Mouse (Mus musculus) heart, adult 18-20 months (tissue): ENCODE measurements around the gene Olfr220. TPM values are rescaled to one million over a fixed set of nuclear protein-coding genes. Genes with fewer than 3 reads are reported as not detected.

Source experiments
- DNase-seq, 2 experiments: peaks; one replicate each; pipeline ENCODE4 v3.0.0; 2021 to 2022; ENCODE audit warnings: mixed read lengths in 1 of 2
- long read RNA-seq, 2 experiments: library from polyadenylated mRNA; stranded (forward); transcript quantifications; one replicate each; pipeline ENCODE4 v2.0.0; 2021
- total RNA-seq, 2 experiments: library from RNA; stranded (reverse); gene quantifications; 2 replicates each; pipeline ENCODE4 v1.2.3; 2021

The Olfr220 gene
- not detected for total RNA-seq
- long read RNA-seq, experiment 1, result 0 reads
- long read RNA-seq, experiment 2, result 0 reads

DNA sequence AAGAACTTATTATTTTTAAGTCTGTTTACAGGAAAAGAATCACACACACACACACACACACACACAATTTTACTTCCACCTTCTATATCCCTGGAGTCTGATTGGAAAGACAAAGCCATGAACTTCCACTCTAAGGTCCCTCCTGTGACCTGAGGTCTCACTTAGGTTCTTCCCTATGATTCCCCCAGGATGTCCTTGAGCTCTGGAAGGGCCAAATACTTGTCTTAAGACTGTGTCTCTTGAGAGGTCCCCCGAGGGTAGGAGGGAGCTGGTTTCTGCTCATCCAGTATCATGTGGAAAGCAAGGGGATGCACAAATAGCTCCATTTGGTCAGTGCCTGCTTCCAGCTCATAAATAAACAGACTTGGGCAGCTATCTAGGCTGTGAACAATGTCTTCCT lies at the start of gene Olfr220:
Olfr220 (plus strand) TSS at position 301 of the 400 bp plus-strand sequence.
- DNase-seq, result no peak

DNA sequence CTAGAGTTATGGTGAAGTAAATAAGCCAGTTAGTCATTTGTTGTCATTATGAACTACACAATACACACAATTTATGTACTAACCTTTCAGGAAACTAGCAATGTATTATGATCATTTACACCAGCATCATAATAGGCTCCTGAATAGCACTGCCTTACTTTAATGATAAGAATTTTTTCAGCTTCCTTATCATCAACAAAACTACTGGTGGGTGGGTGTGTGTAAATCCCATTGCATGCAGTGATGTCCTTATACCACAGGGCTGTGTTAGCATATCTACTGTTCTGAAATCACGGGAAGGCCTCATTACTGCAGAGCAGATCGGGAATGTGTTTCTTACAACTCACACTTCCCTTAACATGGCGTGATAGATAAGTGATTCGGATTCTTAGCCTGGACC lies 18.9 kb upstream of the Olfr220 start:
- no peak for DNase-seq

DNA sequence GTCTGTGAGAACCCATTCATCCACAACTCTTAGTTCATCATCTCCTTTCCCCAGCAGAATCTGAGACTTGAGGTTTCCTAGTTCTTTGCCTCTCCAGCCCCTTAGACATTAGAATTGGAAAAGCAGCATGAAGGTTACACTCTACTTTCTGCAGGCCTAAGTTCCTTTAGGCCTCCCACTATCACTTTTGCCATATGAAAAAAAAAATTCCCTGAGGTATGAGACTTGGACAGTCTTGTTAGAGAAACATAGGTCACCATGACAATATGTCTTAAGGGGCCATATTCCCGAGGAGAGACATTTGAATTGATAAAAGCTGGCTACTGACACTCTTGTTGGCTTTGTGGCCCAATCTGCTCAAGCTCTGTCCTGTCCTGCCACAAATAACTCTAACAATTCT lies 18.1 kb upstream of the Olfr220 start, which contains the start of gene Olfr414:
Olfr414 (plus strand) TSS at position 301 of the 400 bp plus-strand sequence.
- DNase-seq, result no peak

DNA sequence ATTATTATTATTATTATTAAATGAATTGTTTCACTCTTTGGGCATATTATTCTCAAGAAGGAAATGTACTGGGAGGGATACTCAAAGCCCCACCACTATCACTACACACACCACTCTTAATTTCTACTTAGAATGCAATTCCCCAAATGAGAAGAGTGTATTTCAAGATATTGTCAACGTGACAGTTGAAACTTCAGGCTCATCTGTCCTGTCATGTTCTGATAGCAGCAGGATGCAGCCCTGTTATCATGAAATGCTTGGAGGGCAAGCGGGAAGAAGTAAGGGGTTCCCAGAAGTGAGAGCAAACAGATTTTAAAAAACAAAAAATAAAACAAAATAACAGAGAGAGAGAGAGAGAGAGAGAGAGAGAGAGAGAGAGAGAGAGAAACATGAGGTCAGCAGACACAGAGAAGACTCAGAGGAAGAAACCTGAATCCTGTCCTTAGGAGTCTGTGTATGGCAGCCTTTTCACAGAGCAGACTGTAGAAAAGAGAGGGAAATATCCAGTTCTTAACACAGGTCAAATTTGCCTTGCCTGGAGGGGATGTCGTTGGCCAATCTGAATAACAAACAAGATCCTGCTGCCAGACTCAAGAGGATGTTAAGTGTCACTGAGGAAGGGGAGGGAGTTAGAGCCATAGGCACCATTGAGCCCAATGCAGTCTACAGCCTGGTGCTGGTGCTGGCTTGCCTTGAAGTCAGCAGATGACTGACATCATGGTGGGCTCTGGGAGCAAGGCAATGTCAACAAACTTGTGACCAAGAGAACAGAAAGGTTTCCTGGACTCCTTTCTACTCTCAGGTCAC lies 15.5 kb upstream of the Olfr220 start:
- DNase-seq, result no peak

GRCm38 (mm10) chr1:174427402-174427801 lies 14.5 kb upstream of the Olfr220 start:
- no peak for DNase-seq

DNA sequence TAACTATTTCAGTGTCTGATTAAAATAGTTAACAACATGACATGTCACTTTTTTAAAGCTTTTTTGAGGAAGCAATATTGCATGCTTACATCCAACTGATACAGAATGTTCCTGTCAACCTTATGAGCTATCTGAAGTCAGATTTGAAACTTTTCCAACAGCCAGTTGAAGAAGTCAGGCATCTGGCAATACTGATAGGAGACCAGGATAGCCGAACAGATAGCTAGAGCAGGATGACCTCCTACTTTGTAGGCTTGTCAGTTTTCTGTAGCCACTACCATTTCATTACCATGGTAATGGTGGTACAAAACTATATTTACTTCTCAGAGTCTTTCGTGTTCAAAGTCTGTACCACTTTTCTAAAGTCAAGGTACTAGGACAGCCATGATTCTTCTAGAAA lies 13.5 kb upstream of the Olfr220 start:
- DNase-seq, result no peak

DNA sequence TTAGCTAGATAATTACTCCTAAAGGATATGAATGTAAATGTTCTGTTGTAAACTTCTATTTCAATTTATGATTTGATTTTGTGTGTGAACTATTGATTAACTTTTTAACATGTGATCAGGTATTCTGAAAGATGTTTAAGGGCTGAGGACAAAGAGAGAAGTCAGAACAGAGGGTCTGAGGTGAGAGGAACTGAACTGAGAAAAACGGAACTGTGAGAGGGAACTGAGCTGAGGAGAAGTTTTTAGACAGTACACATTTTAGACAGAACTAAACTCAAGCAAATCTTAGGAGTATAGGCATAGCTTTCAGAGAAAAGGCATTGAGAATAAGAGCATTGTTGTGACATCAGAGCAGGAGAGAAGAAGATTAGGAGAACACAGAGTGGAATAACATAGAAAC lies 7.8 kb upstream of the Olfr220 start:
- no peak for DNase-seq

- DNase-seq, result no peak
These were observed 13.2 kb downstream of the Olfr220 start for GRCm38 (mm10) chr1:174455100-174455499.

DNA sequence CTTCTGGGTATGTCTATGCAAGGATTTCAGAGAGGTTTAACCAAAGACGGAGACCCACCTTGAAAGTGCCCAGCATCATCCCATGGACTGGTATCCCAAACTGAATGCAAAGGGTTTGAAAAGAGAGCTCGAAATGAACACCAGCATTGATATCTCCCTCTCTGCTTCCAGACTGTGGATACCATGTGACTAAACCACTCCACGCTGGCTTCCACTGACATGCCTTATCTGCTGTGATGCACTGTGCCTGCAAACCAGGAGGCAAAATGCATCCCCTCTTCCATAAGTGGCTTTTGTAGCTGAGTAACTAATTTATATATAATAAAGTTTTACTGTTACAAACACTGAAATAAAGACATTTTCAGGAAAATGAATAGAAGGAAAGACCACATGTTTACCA lies 23.5 kb downstream of the Olfr220 start:
- DNase-seq, result no peak

GRCm38 (mm10) chr1:174466240-174466639 lies 24.4 kb downstream of the Olfr220 start:
- peak in 1 of 2 experiments; percentile 9 for DNase-seq

GRCm38 (mm10) chr1:174469736-174470135 lies 27.9 kb downstream of the Olfr220 start:
- peak; percentile 18 to 29 for DNase-seq

DNA sequence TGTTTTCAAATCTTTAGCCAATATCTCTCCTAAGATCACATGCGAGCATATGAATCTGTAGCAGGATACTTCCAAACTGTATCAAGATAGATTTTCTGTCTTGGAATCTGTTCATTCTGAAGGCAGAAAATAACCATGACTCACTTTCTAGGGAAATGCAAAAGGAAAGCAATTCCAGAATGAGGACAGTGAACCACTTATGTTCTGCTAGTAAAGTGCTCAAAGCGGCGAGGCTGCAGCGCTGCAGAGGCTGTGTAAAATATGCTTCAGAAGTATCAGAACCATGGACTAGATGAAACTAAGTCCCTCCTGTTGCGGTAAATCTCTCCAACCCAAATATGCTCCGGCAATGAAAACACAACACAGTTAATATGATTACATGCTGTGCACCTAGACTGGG lies 40.7 kb downstream of the Olfr220 start:
- no peak for DNase-seq

DNA sequence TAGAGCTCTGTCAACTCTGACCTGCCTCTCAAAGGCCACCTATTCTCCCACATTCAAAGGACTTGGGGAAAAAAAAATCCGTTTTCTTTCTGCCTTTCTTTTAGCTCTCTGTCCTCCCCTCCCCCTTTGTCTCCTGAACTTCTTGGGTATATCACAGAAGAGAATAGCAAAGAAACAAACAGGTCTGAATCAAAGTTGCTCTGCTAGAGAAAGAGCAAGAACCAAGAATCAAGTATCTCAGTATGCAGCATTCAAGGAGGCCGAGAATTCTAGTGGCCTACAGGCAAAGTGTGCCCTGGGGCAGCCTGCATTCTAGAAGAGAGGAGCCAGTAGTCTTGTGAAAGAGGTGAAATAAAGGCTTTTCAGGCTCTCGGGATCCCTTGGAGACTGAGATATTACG lies 58.2 kb downstream of the Olfr220 start:
- no peak for DNase-seq

Other genes starting within 250 kb of the Olfr220 start
- not detected for gene Olfr419, start 190.0 kb upstream of the Olfr220 start, total RNA-seq
- not detected for gene Mptx1, start 111.6 kb upstream of the Olfr220 start, total RNA-seq
- not detected for gene Olfr417, start 77.0 kb upstream of the Olfr220 start, total RNA-seq
- gene Olfr248, start 51.0 kb upstream of the Olfr220 start, total RNA-seq, result not detected
- not detected for gene Olfr414, start 18.0 kb upstream of the Olfr220 start, total RNA-seq
- gene Fmn2, start 59.7 kb downstream of the Olfr220 start, total RNA-seq, result under 1 TPM; 0.27 to 0.46 TPM